Mouse (Mus musculus) midbrain, embryonic 15.5 days (tissue): ENCODE results near the gene Zbtb7b. TPM values are rescaled to one million over a fixed set of nuclear protein-coding genes. Genes with fewer than 3 reads are reported as not detected.
A peak's percentile ranks its signal among the peaks of the same experiment; 100 is the strongest.

ENCODE experiments used
- ATAC-seq: fragments of 200-750 bp; cut with Nextera tagmentation; replicated peaks from 2 replicates; pipeline ENCODE4 v1.8.0; 2017; ENCODE audit warnings: moderate TSS enrichment
- H3K27ac ChIP-seq: fragments of 300-500 bp; sonication (generic); 2 replicates; pipeline ENCODE4 v1.5.1; 2015; ENCODE audit warnings: mild to moderate bottlenecking, inconsistent platforms
- H3K27me3 ChIP-seq: fragments of 300-500 bp; sonication (generic); replicated peaks from 2 replicates; pipeline ENCODE4 v1.6.1; 2015; ENCODE audit warnings: inconsistent platforms
- H3K36me3 ChIP-seq: fragments of 300-500 bp; sonication (generic); replicated peaks from 2 replicates; pipeline ENCODE4 v1.6.1; 2015; ENCODE audit warnings: inconsistent platforms
- H3K4me1 ChIP-seq: fragments of 300-500 bp; sonication (generic); 2 replicates; pipeline ENCODE4 v1.6.1; 2015; ENCODE audit warnings: inconsistent platforms
- H3K4me2 ChIP-seq: fragments of 300-500 bp; sonication (generic); 2 replicates; pipeline ENCODE4 v1.6.1; 2015; ENCODE audit warnings: inconsistent platforms, mild to moderate bottlenecking, moderate library complexity
- H3K4me3 ChIP-seq: fragments of 300-500 bp; sonication (generic); 2 replicates; pipeline ENCODE4 v1.5.1; 2015; ENCODE audit warnings: mild to moderate bottlenecking, inconsistent platforms
- H3K9ac ChIP-seq: fragments of 300-500 bp; sonication (generic); 2 replicates; pipeline ENCODE4 v1.6.1; 2015; ENCODE audit warnings: mild to moderate bottlenecking, inconsistent platforms
- H3K9me3 ChIP-seq: fragments of 300-500 bp; sonication (generic); 2 replicates; pipeline ENCODE4 v1.6.1; 2016; ENCODE audit warnings: inconsistent platforms
- WGBS: fragments of 180-500 bp; shearing (Covaris S2); methylation state at CpG from one replicate; pipeline ENCODE4 v1.1.7; 2015; ENCODE audit warnings: mixed read lengths; 5-methylcytosine and 5-hydroxymethylcytosine counted together
- polyA plus RNA-seq: library from polyadenylated mRNA; unstranded; fragments of >200 nt; fragmentation: Nextera tagmentation; extraction: Ambion mirVana; gene quantifications from 2 replicates; pipeline ENCODE4 v1.2.1, GENCODE M21; 2015

The Zbtb7b gene
- polyA plus RNA-seq, 1 experiment from 2014 or later: 0.59 TPM

DNA sequence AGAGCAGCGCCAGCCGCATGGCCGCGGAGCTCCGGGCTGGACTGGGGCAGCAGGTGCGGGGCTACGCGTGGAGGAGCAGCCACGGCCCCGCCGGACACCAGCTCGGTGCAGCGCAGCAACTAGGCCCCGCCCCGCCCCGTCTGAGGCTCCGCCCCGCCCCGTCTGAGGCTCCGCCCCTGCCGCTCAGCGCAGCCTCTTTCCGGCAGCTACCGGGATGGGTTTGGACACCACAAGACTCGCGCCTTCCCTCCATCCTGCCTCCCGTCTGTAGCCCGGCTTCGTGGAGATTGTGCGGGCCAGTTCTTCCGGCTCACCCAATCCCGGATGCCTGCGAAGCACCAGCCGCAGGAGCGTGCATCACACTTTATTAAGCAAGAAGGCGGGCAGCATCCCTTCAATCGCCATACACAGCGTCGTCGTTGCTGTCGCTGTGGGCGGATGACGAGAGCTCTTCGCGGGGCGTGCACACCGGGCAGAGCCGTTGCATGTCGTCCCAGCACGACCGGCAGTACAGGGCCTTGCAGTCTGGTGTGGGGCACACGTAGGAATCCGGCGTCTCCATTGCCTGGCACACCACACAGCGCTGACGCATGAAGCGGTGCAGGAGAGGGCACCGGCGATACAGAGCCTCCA lies 44.6 kb downstream of the Zbtb7b start, which contains the start of gene Adam15:
Gene Adam15, minus strand, starts transcription at position 128 of the 633 bp plus-strand sequence.
- no peaks in the 10 kb centered on the region for H3K9me3 ChIP-seq
- H3K4me2 ChIP-seq: peak within 1 kb of the TSS; percentile 86
- peak within 1 kb of the TSS; percentile 89 for H3K27ac ChIP-seq
- no peaks in the 10 kb centered on the region for H3K36me3 ChIP-seq
- H3K27me3 ChIP-seq: peaks cover 8% of the 10 kb centered on the region; the same call in 1 of the 2 replicates
- ATAC-seq: peak; percentile 93
- peak within 1 kb of the TSS; percentile 54 for H3K4me3 ChIP-seq
- H3K9ac ChIP-seq: peak within 1 kb of the TSS; percentile 68
- H3K4me1 ChIP-seq: peaks cover 20% of the 10 kb centered on the region
- WGBS: 0% methylated on average over 59 of the region's 59 CpGs

DNA sequence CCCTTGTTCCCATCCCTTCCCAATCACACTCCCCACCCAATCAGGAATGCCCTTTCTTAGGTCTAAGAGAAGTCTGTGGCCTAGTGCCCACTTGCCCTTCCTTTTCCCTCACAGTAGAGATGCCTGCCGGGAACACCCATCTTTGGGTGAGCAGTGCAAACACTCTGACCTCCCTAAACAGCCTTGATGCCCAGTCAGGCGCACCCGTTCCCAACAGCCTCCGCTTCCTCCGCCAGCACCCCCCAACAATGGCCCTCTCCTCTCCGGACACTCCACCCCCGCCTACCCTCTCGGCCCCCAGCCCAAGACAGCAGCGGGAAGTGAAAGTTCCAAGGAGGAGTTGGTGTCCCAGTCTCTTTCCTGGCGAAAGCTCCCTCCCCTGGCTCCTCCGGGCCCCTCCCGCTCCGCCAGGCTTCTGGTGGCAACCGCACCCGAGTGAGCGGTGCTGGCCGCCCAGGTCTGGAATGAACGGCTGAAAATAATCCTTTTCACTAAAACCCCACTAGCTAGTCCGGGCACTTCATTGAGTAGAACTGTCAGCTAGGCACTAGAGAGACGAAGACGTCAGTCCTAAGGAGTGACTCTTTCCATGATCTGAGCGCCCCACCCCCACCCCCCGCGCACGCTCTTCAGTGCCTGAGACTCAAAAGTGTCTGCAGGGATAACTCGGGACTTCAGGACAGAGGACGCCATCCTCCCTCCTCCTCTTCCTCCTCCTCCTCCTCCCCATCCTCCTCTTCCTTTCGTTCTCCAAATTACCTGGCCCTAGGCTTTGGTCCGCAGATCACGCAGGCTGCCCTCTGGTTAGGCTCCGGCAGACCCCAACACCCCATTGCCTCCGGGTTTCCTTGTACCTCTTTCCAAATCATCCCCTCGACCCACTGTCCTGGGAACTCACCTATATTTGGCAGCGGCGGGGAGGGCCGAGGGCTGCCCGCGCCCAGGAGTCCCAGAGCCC lies 45.4 kb downstream of the Zbtb7b start:
- H3K4me2 ChIP-seq: peak overlapping the region; percentile 86
- under 1% methylated on average over 38 of the region's 38 CpGs for WGBS
- peak overlapping the region; percentile 54 for H3K4me3 ChIP-seq
- peaks cover 8% of the 10 kb centered on the region; the same call in 1 of the 2 replicates for H3K27me3 ChIP-seq
- ATAC-seq: peak; percentile 53
- peak overlapping the region; percentile 68 for H3K9ac ChIP-seq
- peak overlapping the region; percentile 89 for H3K27ac ChIP-seq
- peaks cover 18% of the 10 kb centered on the region for H3K4me1 ChIP-seq
- no peaks in the 10 kb centered on the region for H3K36me3 ChIP-seq
- H3K9me3 ChIP-seq: no peaks in the 10 kb centered on the region

- Histone ChIP-seq H3K4me3 (no peak overlapping the region), H3K4me1 (peaks cover 18% of the 10 kb centered on the region), H3K9me3 (no peaks in the 10 kb centered on the region), H3K9ac (no peak overlapping the region), H3K27ac (no peak overlapping the region), H3K4me2 (no peak overlapping the region), H3K27me3 (peaks cover 8% of the 10 kb centered on the region; the same call in 1 of the 2 replicates), H3K36me3 (no peaks in the 10 kb centered on the region)
- no peak for ATAC-seq
- WGBS: 65% methylated on average over 1 of the region's 1 CpGs
These were observed 46.7 kb downstream of the Zbtb7b start for GRCm38 (mm10) chr3:89347916-89348315.

DNA sequence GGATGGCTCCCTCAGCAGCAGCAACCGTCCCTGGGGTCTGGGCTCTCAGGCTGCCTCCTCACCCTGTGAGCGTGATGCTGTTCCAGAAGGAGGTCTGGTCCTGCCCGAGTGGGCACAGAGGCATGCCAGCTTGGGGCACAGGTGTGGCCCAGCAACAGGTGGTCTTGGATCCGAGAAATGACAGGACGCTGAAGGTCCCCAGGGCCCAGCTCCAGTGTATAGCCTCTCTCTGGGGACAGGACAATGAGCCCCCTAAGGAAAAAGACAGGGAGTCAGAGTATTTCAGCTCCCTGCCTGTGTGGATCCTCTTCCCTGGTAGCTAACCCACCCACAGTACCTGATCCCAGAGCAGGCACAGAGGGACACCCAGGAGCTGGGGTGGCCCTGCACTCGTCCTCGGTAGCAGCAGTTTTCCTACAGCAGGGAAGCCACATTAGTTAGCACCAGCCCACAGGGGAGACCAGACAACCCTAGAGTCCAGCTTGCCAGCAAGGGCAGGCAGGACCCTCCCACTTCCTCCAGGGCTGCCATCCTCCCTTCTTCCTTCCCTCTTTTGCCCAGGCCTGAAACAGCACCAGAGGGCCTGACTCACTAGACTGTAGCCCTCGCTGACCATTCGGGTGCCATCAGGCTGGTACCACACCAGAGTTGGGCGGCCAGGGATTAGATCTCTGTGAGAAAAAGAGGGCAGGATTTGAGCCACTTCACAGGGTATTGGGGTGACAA lies 47.6 kb downstream of the Zbtb7b start:
- Histone ChIP-seq H3K9ac (no peak overlapping the region), H3K27ac (no peak overlapping the region), H3K4me3 (no peak overlapping the region), H3K4me2 (no peak overlapping the region), H3K9me3 (no peaks in the 10 kb centered on the region), H3K36me3 (no peaks in the 10 kb centered on the region), H3K4me1 (peaks cover 18% of the 10 kb centered on the region), H3K27me3 (peaks cover 8% of the 10 kb centered on the region; the same call in 1 of the 2 replicates)
- no peak for ATAC-seq
- 87% methylated on average over 10 of the region's 10 CpGs for WGBS

GRCm38 (mm10) chr3:89343279-89343678 lies 51.3 kb downstream of the Zbtb7b start:
- H3K4me3 ChIP-seq: no peak overlapping the region
- peaks cover 8% of the 10 kb centered on the region; the same call in 1 of the 2 replicates for H3K27me3 ChIP-seq
- H3K9me3 ChIP-seq: no peaks in the 10 kb centered on the region
- WGBS: 86% methylated on average over 7 of the region's 7 CpGs
- H3K27ac ChIP-seq: no peak overlapping the region
- H3K4me2 ChIP-seq: no peak overlapping the region
- H3K36me3 ChIP-seq: no peaks in the 10 kb centered on the region
- no peak for ATAC-seq
- no peak overlapping the region for H3K9ac ChIP-seq
- peaks cover 25% of the 10 kb centered on the region for H3K4me1 ChIP-seq

DNA sequence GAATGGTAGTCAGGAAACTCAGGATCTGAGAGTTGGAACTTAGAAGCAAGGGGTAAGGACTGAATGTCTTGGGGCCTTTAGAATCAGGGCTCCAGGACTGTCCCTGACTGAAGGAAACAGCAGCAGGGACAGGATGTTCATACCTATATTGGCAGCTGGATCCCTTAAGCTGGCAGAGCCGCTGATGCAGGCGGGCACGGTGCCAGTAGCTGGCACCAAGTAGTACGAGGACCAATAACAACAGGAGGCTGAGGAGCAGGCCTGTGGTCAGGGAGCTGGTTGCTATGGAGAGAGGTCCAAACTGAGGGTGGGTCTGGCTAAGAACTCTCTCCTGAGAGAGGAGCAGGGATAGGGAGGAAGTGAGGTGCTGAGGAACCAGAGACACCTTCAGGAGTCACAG lies 52.8 kb downstream of the Zbtb7b start:
- Histone ChIP-seq H3K4me1 (peaks cover 38% of the 10 kb centered on the region), H3K27ac (no peak overlapping the region), H3K4me3 (no peak overlapping the region), H3K9me3 (no peaks in the 10 kb centered on the region), H3K9ac (no peak overlapping the region), H3K36me3 (no peaks in the 10 kb centered on the region), H3K27me3 (peaks cover 2% of the 10 kb centered on the region; the same call in 1 of the 2 replicates), H3K4me2 (no peak overlapping the region)
- ATAC-seq: no peak
- 70% methylated on average over 4 of the region's 4 CpGs for WGBS

DNA sequence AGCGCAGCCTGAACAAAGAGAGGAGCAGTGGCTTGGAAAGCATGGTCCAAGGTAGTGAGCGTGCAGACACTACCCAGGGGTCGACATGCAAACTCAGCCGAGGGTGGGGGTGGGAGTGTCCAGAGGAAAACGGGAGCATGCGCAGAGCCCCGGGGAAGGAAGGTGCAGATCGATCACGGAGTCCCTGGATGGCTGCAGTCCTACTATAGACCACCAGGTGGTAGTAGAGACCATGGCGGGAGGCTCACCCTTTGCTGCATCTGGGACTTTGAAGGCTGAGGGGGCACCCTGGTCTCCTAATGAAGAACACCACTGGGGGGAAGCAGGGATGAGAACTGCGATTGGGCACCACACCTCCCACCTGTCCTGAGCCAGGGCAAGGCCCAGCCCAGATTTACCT lies 54.1 kb downstream of the Zbtb7b start:
- ATAC-seq: peak; percentile 21
- Histone ChIP-seq H3K27me3 (no peaks in the 10 kb centered on the region), H3K27ac (no peak overlapping the region), H3K4me3 (peak overlapping the region; percentile 41), H3K9ac (peak overlapping the region; percentile 43), H3K4me2 (peak overlapping the region; percentile 73), H3K9me3 (no peaks in the 10 kb centered on the region), H3K4me1 (peaks cover 44% of the 10 kb centered on the region), H3K36me3 (no peaks in the 10 kb centered on the region)
- 3% methylated on average over 11 of the region's 11 CpGs for WGBS

GRCm38 (mm10) chr3:89339416-89339815 lies 55.2 kb downstream of the Zbtb7b start:
- no peak overlapping the region for H3K4me3 ChIP-seq
- no peaks in the 10 kb centered on the region for H3K27me3 ChIP-seq
- WGBS: 23% methylated on average over 8 of the region's 8 CpGs
- H3K36me3 ChIP-seq: no peaks in the 10 kb centered on the region
- H3K9ac ChIP-seq: no peak overlapping the region
- H3K27ac ChIP-seq: no peak overlapping the region
- H3K4me1 ChIP-seq: peaks cover 44% of the 10 kb centered on the region
- no peak for ATAC-seq
- no peak overlapping the region for H3K4me2 ChIP-seq
- H3K9me3 ChIP-seq: no peaks in the 10 kb centered on the region

GRCm38 (mm10) chr3:89337721-89338578 lies 56.6 kb downstream of the Zbtb7b start, which contains the start of gene Efna4:
Efna4 (minus strand) TSS chr3:89338028.
- Histone ChIP-seq H3K4me3 (peak within 1 kb of the TSS; percentile 59), H3K4me1 (peaks cover 47% of the 10 kb centered on the region), H3K9me3 (no peaks in the 10 kb centered on the region), H3K36me3 (no peaks in the 10 kb centered on the region), H3K27me3 (no peaks in the 10 kb centered on the region), H3K4me2 (peak within 1 kb of the TSS; percentile 97), H3K9ac (peak within 1 kb of the TSS; percentile 69), H3K27ac (peak within 1 kb of the TSS; percentile 66)
- WGBS: under 1% methylated on average over 43 of the region's 44 CpGs
- peak; percentile 59 for ATAC-seq

DNA sequence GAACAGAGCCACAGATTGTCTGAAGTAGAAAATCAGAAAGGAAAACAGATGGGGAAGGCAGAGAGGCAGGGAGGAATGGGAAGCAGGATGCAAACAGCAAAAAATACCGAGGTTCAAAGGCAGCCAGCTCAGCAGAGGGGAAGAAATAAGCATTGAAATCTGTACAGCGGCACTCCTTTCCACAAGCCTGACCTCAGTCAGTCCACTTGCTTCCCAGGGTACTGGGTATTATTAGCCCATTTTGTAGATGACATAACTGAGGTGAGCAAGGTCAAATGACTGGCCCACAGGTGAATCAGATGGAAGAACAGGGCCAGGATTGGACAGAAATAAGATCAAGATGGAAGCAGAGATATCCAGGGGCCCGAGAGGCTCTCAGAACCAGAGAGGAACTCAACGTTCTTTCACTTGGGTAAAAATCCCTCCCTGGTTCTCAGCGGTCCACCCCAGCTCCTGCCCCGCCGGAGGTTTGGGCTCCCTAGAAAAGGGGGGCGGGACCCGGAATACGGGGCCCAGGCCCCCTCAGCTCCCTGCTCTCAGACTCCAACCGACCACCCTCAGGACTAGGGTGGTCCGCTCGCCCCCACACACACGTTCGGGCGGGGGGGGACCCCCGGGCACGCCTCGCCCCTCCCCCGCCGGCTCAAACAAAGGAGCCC lies 57.4 kb downstream of the Zbtb7b start:
- Histone ChIP-seq H3K4me2 (peak overlapping the region; percentile 97), H3K4me3 (peak overlapping the region; percentile 59), H3K9ac (peak overlapping the region; percentile 69), H3K36me3 (no peaks in the 10 kb centered on the region), H3K4me1 (peaks cover 55% of the 10 kb centered on the region), H3K9me3 (no peaks in the 10 kb centered on the region), H3K27ac (peak overlapping the region; percentile 66), H3K27me3 (no peaks in the 10 kb centered on the region)
- no peak; the same call in 1 of the 2 replicates for ATAC-seq
- 1% methylated on average over 21 of the region's 21 CpGs for WGBS

GRCm38 (mm10) chr3:89336529-89336928 lies 58.0 kb downstream of the Zbtb7b start:
- Histone ChIP-seq H3K9ac (no peak overlapping the region), H3K27me3 (no peaks in the 10 kb centered on the region), H3K9me3 (no peaks in the 10 kb centered on the region), H3K36me3 (no peaks in the 10 kb centered on the region), H3K27ac (0 out of 2 replicates have a peak overlapping the region, but pooled peaks have one; percentile 66), H3K4me1 (peaks cover 62% of the 10 kb centered on the region), H3K4me3 (peak overlapping the region; percentile 59), H3K4me2 (peak overlapping the region; percentile 97)
- WGBS: 4% methylated on average over 6 of the region's 6 CpGs
- no peak for ATAC-seq
